Mouse (Mus musculus): Measurements from ENCODE around the gene Wars. TPM values are rescaled to one million over a fixed set of nuclear protein-coding genes. Genes with fewer than 3 reads are reported as not detected.

Wars gene
- polyA plus RNA-seq, 1 experiment = 107 TPM

DNA sequence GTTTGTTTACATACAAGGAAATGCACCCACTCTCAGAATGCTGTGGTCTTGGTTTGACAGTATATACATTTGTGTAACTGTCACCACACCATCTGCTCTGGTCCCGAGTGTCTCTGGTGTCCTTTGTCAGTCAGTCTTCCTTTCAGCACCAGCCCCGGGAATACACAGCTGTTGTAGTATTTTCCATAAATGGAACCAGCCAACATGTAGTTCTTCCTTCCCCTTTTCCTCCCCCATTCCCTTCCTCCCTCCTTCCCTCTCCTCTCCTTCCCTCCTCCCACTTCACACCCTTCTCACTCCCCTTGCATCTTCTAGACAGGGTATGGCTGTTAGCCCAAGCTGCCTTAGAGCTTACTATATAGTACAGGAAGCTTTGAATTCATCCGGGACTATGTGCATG is 35.5 kb upstream of the Wars start:
- TF ChIP-seq CTCF (IDR thresholded peaks at IDR 0.05; ENCODE audit: borderline replicate concordance, extremely low read depth, insufficient read depth, insufficient read length) (no peak), POLR2A (IDR thresholded peaks at IDR 0.05; ENCODE audit: borderline replicate concordance, extremely low read depth, insufficient read depth, insufficient read length, poor library complexity, severe bottlenecking) (no peak)
- peak; percentile 72 for DNase-seq (ENCODE audit: low read depth)

- TF ChIP-seq CTCF (IDR thresholded peaks at IDR 0.05; ENCODE audit: borderline replicate concordance, extremely low read depth, insufficient read depth, insufficient read length) = no peak
- TF ChIP-seq POLR2A (IDR thresholded peaks at IDR 0.05; ENCODE audit: borderline replicate concordance, extremely low read depth, insufficient read depth, insufficient read length, poor library complexity, severe bottlenecking) = no peak
- no peak for DNase-seq (ENCODE audit: low read depth)
Observed at GRCm38 (mm10) chr12:108928249-108928648, 34.3 kb upstream of the Wars start.

- TF ChIP-seq POLR2A (IDR thresholded peaks at IDR 0.05; ENCODE audit: borderline replicate concordance, extremely low read depth, insufficient read depth, insufficient read length, poor library complexity, severe bottlenecking) (no peak), CTCF (IDR thresholded peaks at IDR 0.05; ENCODE audit: borderline replicate concordance, extremely low read depth, insufficient read depth, insufficient read length) (no peak)
- DNase-seq (ENCODE audit: low read depth) = peak; percentile 56
Observed at GRCm38 (mm10) chr12:108926606-108927111, 32.7 kb upstream of the Wars start.

GRCm38 (mm10) chr12:108918753-108919152 is 24.8 kb upstream of the Wars start:
- no peak for DNase-seq (ENCODE audit: low read depth)
- TF ChIP-seq POLR2A (IDR thresholded peaks at IDR 0.05; ENCODE audit: borderline replicate concordance, extremely low read depth, insufficient read depth, insufficient read length, poor library complexity, severe bottlenecking) (no peak), CTCF (IDR thresholded peaks at IDR 0.05; ENCODE audit: borderline replicate concordance, extremely low read depth, insufficient read depth, insufficient read length) (no peak)

DNA sequence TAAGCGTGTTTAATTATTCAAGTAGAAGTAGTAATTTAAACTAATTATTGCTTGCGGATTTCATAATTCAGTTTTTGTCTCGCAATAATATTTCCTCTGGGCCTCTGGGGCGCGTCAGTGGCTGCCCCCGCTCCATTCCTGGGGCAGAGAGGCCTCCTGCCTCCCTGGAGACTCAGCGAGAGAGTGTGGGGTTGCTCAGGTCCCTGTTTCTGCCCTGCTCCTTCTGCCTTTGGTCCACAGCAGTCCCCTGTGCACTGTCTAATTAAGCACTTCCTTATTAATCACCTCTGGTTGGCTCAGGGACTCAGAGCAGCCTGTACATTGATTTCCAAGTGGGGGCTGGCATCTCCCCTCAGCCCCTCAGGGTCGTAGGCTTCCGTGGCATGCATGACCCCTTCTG is 23.5 kb upstream of the Wars start:
- peak; percentile 58 for DNase-seq (ENCODE audit: low read depth)
- TF ChIP-seq CTCF (IDR thresholded peaks at IDR 0.05; ENCODE audit: borderline replicate concordance, extremely low read depth, insufficient read depth, insufficient read length) (no peak), POLR2A (IDR thresholded peaks at IDR 0.05; ENCODE audit: borderline replicate concordance, extremely low read depth, insufficient read depth, insufficient read length, poor library complexity, severe bottlenecking) (no peak)

- DNase-seq (ENCODE audit: low read depth) = peak; percentile 83
- TF ChIP-seq CTCF (IDR thresholded peaks at IDR 0.05; ENCODE audit: borderline replicate concordance, extremely low read depth, insufficient read depth, insufficient read length) (no peak), POLR2A (IDR thresholded peaks at IDR 0.05; ENCODE audit: borderline replicate concordance, extremely low read depth, insufficient read depth, insufficient read length, poor library complexity, severe bottlenecking) (no peak)
Observed at GRCm38 (mm10) chr12:108916447-108917042, 22.6 kb upstream of the Wars start.

DNA sequence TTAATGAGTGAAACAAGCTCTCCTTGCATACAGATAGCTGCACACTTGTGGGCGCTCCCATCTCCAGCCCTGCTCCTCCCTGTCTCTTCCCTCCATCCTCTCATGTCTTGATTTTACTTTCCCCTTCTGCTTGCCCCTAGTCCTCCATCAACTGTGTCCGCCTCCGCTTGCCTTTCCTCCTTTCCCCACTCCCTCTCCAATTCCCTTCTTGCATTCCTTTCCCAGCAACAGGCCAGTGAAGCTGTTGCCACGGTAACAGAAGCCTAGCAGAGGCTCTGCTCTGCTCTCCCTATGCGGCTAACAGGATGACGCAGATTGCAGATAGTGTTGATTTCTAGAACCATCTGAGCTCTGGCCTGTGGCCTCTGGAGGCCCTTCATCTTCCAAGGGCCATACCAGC is 21.9 kb upstream of the Wars start:
- DNase-seq (ENCODE audit: low read depth) = peak; percentile 92
- TF ChIP-seq CTCF (IDR thresholded peaks at IDR 0.05; ENCODE audit: borderline replicate concordance, extremely low read depth, insufficient read depth, insufficient read length) (no peak), POLR2A (IDR thresholded peaks at IDR 0.05; ENCODE audit: borderline replicate concordance, extremely low read depth, insufficient read depth, insufficient read length, poor library complexity, severe bottlenecking) (no peak)

DNA sequence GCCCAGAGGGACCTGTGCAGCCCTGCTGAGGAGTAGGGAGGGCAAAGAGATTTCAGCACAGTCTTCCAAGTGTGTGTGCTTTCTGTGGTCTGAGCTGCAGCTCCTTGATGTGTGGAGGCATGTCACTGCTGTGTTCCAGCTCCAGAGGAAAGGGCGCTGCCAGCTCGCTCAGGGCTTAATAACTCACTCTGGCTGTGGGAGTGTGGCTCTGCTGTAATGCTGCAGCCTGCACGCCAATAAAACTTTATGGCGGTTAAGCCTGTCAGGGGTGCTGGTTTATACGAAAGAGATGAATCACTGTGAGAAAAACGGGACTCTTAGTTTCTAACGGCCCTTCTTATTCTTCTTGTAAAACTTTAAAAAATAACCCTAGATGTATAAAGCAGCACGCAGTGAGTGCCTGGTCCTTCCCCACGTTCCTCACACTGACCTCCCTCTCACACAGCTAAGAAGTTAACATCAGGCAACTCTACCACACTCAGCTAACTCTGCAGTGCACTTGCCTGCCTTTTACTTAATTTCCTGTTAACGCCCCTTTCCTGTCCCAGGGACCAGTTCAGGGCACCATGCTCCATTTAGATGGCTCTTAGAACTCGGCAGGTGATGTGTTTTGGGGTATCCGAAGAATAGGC is 20.9 kb upstream of the Wars start:
- no peak for TF ChIP-seq CTCF (IDR thresholded peaks at IDR 0.05; ENCODE audit: borderline replicate concordance, extremely low read depth, insufficient read depth, insufficient read length)
- no peak for TF ChIP-seq POLR2A (IDR thresholded peaks at IDR 0.05; ENCODE audit: borderline replicate concordance, extremely low read depth, insufficient read depth, insufficient read length, poor library complexity, severe bottlenecking)
- no peak for DNase-seq (ENCODE audit: low read depth)

GRCm38 (mm10) chr12:108914198-108914597 is 20.2 kb upstream of the Wars start:
- TF ChIP-seq CTCF (IDR thresholded peaks at IDR 0.05; ENCODE audit: borderline replicate concordance, extremely low read depth, insufficient read depth, insufficient read length) (no peak), POLR2A (IDR thresholded peaks at IDR 0.05; ENCODE audit: borderline replicate concordance, extremely low read depth, insufficient read depth, insufficient read length, poor library complexity, severe bottlenecking) (no peak)

GRCm38 (mm10) chr12:108912442-108912841 is 18.5 kb upstream of the Wars start:
- TF ChIP-seq POLR2A (IDR thresholded peaks at IDR 0.05; ENCODE audit: borderline replicate concordance, extremely low read depth, insufficient read depth, insufficient read length, poor library complexity, severe bottlenecking) (no peak), CTCF (IDR thresholded peaks at IDR 0.05; ENCODE audit: borderline replicate concordance, extremely low read depth, insufficient read depth, insufficient read length) (no peak)
- DNase-seq (ENCODE audit: low read depth) = no peak

More at GRCm38 (mm10) chr12:108914198-108914597, 20.2 kb upstream of the Wars start:
- no peak for DNase-seq (ENCODE audit: low read depth)

DNA sequence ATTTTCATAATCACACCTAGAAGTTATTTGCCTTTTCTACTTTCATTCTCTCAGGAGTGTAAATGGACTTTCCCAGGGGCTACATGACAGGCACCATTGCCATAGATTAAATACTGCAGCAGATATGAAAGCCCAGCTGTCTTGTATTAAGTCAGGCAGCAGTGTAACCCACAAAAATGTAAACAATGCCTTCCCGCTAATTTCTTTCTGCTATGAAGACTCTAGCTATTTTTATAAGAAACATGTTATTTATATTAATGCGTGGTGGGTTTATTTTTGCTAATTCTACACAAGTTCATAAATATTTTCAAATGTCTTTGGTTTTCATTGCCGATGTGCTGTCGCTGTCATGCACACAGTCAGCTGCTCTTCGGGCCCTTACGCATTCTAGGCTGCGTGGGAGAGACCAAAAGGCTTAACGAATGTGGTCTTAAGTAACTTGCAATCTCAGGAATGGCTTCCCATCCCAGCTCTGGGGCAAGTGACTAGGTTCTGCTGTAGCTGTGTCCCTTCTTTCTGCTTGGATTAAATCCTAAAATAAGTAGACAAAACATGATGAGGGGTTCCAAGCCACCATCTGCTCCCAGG is 16.0 kb upstream of the Wars start:
- TF ChIP-seq CTCF (IDR thresholded peaks at IDR 0.05; ENCODE audit: borderline replicate concordance, extremely low read depth, insufficient read depth, insufficient read length) (no peak), POLR2A (IDR thresholded peaks at IDR 0.05; ENCODE audit: borderline replicate concordance, extremely low read depth, insufficient read depth, insufficient read length, poor library complexity, severe bottlenecking) (no peak)
- no peak for DNase-seq (ENCODE audit: low read depth)

Data from brain, embryonic 14.5 days (tissue).